Mouse (Mus musculus): ENCODE results near the gene Tgm6.

The Tgm6 gene

DNA sequence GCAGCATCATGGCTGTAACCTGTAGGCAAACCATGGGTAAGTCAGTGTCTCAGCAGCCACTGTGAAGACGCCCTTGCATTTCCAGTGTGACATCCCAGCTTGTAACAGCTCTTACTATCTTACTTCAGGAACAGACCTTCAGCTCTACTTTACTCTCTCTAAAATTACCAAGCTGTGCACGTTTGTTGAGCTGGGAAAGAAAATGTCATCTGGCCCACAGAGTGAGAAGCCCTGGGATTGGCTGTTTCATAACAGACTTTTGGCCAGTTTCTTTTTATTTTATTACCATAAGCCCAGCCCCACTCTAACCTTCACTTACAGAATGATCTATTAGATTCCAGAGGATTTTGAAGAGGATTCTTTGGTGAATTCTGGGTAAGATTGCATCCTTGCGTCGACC is at the start of gene Tgm6:
Gene Tgm6, plus strand, starts transcription at position 301 of the 400 bp plus-strand sequence.
- DNase-seq (ENCODE audit: low spot score): no peak

DNA sequence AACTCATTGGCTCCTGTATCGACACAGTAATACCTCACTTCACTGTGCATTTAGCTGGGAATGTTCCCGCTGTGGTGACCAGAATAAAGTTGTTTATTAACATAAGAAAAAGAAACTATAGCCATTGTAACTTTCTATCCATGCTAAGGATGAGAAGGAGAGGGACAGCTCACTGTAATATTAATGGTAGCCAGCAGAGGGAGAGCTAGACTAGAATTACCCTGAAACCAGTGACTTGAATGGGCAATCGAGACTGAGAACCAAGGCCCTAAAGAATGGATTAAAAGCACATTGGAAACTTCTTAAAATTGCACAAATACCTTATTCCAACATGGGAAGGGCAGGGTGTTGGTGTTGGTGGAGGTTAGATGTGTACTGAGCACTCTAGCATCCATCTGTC is 44.0 kb upstream of the Tgm6 start:
- no peak for DNase-seq (ENCODE audit: low spot score)

DNA sequence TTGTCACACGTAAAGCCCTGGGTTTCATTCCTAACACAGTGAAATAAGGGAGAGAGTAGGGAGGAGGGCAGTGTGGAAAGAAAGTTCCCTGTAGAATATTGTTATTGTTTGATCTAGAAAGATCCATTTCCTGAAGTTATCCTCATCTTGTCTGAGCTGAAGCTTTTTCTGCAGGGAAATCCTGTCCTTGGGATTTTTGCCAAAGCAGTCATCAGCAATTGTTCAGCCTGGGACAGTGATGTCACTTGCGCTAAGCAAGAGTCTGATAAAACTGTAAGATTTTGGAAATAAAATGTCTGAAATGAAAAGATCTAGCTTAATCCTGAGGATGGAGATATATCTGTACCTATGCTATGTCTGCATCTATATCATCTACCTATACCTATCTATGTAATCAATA is 41.8 kb upstream of the Tgm6 start:
- DNase-seq (ENCODE audit: low spot score): no peak

DNA sequence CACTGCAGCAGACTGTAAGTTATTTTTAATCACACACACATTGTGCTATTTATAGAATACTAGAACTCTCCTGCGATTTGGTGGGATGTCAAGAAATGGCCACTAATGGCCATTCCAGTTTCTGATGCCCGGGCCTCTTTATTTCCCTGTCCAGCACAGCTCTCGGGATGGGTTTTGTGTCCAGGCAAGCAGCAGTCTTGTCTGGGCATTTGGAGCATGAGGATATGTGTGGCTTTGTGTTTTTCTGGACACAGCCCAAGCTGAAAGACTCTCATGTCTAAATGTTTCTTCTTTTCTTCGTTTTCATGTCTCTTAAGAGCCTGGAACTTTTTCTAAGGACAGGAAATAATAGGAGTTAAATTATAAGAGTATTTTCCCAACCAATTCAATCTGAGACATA is 588 bp downstream of the Tgm6 start:
- DNase-seq (ENCODE audit: low spot score): no peak

DNA sequence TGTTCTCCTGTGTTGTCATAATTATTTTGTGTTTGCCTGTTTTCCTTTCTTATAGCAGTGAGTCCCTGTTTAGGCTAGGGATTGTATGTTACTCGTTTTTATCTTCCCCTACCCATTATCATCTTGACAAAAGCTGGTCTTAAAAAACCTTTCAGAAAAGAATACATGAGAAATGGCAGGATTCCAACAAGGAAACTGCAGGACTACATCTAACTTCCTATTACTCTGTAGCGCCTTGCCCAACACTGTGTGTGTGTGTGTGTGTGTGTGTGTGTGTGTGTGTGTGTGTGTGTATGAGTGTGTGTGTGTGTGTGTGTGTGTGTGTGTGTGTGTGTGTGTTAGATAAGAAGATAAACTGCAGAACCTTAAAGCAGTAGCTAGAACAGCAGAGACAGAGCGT is 1.2 kb downstream of the Tgm6 start:
- no peak for DNase-seq (ENCODE audit: low spot score)

DNA sequence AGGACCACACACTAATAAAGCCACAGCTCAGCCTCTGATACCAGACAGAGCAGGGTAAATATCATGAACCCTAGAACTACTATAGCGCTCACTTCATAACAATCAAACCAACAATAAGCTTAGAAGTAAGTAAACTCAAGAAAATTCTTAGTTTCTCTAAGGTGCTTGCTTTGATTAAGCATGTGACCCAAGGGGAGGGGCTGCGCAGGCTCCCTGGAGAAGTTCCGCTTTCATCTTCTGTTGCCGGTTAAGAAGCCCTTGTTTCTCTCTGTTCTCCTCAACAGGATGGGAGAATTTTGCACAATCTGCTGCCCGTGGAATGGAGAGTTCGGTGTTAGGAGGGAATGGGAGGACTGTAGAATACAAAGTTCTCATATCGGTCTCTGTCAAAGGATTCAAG is 6.4 kb downstream of the Tgm6 start:
- DNase-seq (ENCODE audit: low spot score): no peak

DNA sequence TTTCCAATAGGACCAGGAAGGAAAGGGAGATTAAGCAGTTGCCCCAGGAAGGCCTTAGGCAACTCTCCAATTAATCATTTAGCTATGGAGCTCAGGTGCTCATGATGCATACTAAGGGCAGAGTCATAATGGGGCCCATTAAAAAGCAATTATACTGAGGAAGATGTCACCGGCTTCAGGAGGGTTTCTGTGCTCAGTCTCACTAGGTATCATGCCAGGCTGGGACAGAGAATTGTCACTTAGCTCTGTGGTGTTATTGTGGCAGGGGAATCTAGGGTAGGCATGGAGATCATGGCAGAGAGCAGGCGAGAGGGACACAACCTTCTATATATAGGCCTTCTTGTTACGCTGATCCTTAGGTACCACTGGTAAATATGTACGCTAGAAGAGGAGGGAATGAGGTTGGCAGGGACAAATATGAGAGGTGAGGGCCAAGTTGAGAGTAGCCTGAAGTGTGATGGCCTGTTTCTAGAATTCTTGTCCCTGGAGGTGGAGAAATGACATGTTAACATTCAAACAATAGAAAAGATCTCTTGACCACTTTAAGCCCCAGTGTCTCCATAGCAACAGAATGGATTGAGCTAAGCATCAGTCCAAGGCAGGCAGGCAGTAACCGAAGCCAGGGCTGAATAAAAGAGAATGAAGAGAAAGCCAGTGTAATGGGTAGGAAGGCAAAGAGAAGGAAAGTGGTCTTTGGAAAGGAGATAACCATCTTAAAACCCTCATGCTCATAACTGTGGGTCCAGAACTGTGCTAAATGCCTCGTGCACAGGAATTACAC is 13.3 kb downstream of the Tgm6 start:
- no peak for DNase-seq (ENCODE audit: low spot score)

DNA sequence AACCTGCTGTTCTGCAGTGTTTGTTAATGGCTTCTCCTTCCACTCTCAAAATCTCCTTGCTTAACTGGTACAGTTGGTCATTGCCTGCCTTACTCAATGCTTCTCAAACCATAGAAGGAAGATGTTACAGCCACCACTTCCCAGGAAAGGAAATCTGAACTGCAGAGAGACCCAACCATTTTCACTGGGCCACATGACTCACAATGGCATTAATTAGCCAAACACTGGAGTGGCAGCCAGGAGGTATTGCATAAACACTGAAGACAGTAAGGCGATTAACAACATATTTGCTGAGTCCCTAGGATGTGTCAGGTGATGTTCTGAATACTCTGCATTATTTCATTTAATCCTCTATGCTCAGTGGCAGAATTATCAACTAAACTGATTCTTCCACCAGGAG is 13.9 kb downstream of the Tgm6 start:
- DNase-seq (ENCODE audit: low spot score): no peak

DNA sequence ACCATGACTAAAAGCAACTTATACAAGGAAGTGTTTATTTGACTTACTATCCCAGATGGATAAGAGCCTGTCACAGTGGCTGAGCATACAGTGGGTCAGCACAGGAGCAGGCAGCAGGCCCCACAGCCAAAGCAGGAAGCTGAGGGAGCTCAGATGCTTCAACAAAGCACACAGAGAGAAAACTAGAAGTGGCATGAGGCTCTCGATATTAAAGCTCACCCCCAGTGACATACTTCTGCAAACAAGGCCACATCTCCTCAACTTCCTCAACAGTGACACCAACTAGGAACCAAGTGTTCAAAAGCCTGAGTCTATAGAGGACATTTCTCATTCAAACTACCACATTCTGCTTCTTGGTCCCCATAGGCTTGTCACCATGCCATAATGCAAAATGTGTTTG is 17.5 kb downstream of the Tgm6 start:
- DNase-seq (ENCODE audit: low spot score): no peak

DNA sequence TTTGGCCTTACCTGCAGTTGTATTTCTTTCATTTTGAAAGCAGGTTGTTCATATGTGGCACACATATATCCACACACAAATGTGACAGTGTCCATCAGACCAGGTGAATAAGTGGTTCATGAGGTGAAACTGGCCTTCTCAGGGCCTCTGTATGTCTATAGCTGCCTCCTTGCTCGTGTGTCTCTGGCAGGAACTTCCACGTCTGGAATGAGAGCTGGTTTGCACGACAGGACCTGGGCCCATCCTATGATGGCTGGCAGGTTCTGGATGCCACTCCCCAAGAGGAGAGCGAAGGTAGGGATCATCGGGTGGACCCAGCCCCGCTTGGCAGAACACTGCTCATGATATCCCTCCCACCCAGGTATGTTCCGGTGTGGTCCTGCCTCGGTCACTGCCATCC is 30.8 kb downstream of the Tgm6 start:
- DNase-seq (ENCODE audit: low spot score): no peak

DNA sequence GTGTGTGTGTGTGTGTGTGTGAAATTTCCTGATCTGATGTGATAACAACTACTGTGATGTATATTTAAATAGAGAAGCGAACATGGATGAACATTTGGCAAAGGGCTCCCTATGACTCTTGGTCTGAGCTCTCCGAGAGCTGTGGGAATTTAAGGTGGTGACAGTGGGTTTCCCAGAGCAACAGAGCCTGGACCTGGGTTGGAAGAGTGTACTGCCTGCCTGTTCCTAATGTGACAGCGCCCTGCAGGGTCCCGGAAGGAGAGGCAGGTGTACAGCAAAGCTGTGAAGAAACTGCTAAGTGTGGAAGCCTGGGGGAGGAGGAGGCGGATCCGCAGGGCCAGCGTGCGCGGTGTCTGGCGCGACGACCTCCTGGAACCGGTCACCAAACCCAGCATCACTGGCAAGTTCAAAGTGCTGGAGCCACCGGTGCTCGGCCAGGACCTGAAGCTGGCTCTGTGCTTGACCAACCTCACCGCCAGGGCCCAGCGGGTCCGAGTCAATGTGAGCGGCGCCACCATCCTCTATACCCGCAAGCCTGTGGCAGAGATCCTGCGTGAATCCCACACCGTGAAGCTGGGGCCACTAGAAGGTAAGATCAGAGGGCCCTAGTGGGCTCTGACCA is 32.6 kb downstream of the Tgm6 start:
- DNase-seq (ENCODE audit: low spot score): no peak

DNA sequence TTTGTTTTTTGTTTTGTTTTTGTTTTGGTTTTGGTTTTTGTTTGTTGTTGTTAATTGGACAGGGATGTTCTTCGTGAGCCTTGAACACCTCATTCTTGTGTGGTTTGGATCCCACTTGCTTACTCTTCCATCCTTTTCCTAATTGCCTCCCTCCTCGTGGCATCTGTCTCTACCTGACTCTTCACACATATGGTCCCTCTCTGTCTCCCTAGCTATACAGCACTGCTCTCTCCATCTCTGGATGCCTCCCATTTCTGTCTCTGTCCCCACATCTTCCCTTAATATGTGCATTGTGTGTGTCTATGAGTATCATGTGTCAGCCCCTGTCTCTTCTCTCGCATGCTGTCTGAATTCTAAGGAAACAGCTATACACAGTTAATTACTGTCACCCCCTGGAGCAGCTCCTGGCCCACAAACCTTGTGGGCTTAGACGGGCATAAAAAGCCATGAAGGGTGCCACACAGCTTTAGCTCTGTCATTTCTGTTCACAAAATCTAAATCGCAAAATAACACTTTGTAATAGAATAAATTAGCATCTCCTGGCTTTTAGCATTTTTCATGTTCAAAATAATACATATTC is 34.0 kb downstream of the Tgm6 start:
- DNase-seq (ENCODE audit: low spot score): no peak

DNA sequence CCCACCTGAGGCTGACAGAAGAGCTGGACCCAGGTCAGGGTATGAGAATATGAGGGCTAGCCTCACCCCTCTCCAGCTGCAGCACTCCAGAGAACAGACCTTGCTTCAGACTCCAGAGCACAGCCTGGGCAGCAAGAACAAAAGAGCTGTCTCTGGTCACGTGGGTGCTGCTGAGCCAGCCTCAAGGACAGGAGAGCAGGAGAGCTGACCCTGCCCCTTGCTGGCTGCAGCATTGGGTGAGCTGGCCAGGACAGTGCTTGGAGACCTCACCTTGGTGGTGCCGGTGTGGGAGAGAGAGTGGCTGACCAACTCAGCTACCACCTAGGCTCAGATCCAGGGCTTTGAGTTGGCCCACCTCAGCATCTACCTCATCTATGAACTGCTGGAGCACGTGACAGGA is 43.0 kb downstream of the Tgm6 start:
- DNase-seq (ENCODE audit: low spot score): no peak

DNA sequence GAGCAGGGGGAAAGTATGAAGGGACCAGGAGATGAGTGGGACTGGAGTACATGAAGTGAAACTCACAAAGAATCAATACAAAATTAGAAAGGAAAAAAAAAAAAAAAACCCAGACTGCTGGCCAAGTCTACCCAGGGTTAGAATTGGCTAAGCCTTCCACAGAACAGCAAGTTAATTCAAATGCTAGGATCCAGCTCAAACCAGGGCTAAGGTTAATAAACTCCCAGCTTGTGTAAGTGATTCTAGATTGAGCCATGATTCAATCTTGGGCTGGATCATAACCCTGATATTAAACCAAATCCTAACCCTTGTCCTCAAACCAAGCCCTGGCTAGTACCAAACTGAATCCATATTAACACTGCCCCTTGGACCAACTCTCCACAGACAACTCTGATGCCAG is 43.6 kb downstream of the Tgm6 start:
- no peak for DNase-seq (ENCODE audit: low spot score)

DNA sequence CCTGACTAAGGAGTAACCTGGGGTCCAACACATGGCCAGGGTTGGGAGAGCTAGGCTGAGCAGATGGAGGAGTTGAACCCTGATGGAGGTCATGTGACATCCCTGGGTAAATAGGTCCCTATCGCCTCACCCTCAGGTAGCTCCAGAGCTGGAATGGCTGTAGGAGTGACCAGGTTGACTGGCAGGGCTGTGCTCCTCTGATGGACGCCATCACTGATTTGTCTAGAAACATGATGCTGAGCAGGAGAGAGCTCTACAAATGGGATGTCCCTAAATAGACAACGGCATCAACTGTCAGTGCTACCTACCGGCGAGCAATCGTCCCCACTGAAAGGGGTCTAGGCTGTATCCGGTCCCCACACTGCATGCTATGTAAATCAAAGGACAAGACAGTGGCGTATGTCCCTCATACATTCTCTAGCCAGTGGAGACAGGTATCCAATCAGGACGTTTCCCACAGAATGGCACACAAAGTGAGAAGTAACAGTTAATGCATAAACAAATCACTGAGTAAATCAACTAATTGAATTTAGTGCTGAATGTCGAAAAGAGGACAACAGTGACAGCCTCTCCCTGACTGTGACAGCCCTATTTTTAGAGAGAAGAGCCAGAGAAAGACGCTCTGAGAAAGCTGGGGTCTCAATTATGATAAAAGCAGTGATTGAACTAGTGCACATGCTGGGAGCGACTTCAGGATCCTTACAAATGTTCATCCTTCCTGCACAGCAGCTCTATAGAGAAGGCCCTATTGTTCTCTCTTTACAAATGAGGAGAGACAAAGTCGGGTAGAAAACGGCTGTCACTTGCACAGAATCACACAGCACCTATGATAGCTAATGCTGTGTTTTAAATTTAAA is 45.2 kb downstream of the Tgm6 start:
- DNase-seq (ENCODE audit: low spot score): no peak

DNA sequence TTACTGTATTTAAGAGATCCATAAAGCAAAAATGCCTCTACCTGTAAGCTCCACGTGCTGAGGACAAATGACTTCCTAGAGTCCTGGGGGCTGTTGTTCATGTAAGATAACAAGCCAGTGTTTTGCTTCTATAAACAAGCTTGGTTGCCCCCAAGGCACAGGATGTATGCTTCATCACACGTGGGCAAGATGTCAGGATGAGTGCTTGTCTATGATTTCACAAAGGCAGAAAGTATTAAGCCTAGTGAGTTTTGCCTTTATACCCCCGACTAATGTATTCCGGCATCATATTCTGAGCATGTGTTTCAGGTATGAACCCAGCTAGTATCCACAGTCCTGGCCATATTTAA is 45.8 kb downstream of the Tgm6 start:
- DNase-seq (ENCODE audit: low spot score): no peak

DNA sequence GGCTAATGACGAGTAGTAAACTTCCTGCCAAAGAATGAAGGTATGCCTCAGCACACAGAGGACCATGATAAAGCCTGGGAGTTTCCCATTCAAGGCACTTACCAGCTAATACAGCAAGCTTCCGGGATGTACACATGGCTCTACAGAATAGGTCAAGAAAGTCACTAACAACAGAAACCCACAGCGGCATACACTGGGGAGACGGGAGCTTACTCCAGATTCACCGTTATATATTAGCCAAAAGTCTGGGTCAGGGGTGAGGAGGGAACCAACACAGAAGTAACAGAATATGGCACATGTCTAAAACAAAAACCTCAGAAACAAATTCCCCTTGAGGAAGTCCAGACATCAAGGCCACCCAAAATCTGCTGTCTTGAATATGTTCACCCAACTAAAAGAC is 50.5 kb downstream of the Tgm6 start:
- no peak for DNase-seq (ENCODE audit: low spot score)

DNA sequence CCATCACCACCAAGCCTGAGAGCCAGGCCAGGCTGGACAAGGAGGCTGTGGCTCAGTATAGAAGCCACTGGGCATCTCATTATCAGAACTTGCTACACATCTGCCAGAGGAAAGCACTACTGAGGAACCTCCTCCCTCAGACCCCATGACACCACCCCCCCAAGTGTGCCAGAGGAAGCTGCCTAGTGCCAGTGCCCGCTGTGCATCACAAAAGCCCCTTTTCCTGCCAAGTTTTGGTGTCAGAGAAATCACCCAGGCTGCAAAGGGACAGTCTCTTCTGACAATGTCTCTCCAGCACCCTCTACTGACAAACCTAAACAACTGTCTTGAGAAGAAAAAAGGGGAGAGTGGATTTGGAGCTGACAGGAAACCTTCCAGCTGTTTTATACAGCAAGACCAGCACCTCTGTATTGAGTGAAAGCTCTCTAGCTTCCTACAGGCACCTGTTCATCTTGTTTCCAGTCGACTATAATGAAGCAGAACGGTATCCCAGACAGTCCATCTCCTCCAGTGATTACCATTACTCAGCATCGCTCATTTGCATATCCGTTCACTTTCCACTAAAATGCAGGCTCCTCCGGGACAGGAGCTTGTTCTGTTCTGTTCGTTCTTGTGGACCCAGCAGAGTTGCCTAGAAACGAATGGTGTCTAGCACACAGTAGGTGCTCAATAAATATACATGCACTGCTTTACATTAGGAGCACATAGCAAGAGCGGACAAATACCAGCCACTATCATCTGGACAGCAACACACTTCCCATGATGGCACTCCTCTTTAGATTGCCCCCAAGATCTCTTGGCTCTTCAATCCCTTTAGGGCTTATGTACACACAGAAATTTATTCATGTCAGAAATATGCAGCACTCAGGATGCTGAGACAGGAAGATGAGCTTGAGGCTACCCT is 54.3 kb downstream of the Tgm6 start:
- no peak for DNase-seq (ENCODE audit: low spot score)

DNA sequence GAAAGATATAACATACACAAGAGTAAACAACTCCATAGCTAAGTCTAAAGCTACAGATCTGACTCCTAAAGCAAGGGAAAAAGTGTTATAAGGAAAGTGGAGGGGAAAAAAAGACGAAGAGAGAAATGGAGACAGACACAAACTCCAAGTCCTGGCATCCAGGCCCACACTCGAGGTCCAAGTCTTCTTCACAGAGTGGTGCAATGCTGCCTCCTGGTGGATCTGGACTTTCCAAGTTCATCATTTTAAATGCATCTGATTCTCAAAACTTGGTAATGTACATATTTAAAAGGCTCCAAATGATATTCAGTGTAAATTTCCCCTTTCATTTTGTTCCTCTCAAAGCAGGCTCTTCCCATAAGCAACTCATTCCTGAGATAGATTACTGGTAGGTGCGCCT is 55.6 kb downstream of the Tgm6 start:
- DNase-seq (ENCODE audit: low spot score): no peak

DNA sequence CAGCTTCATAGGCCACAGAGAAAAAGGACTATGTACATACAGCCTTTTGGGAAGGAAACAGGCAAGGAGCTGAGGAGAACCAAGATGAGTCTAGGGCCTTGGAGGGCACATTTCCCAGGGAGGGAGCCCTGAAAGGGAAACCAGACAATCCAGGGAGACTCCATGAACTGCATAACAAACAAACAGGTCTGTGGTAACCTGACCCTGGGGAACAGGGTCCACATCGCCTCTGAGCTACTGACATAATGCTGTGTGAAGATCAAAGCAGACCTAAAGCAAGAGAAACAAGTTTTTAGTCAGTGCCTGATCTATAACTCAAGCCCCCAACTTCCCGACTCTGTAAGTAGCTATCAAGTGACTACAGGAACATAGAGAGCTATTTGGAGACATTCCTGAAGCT is 59.5 kb downstream of the Tgm6 start:
- DNase-seq (ENCODE audit: low spot score): no peak

DNA sequence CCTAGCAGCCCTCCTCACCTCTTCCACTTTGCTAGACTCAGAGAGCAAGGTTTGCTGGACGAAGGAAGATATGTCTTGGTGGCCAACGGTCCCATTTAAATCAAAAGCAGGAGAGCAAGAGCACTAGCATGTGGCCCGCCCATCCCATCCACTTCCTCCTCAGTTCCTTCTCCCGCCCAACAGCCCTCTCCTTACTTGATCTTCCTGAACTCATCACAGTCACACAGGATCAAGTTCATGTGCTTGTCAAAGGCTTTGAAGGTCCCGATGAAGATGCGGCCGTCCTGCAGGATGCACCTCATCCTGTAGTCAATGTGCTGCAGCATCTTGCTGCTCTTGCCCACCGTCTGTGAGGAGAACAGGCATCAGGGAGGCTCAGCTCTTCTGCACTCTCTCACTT is 64.6 kb downstream of the Tgm6 start:
- DNase-seq (ENCODE audit: low spot score): no peak

DNA sequence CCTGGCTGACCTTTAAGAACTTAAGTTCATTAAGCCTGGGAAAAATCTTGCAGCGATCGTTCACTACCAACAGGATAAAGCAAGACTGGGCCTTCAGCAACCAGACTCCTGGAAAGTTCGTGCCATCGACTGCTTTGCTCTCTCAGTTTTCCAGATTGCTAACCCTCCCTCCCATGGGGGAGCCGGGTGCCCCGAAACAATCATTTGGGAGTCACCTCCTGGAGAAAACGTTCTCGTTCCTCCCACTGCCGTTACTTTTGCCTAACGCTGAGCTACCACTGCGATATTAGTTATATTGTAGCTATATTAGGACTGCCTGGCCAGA is 66.1 kb downstream of the Tgm6 start:
- DNase-seq (ENCODE audit: low spot score): no peak
